Mouse (Mus musculus) adrenal gland, postnatal 25 days (tissue): ENCODE results near the gene Gpr15. TPM values are rescaled to one million over a fixed set of nuclear protein-coding genes. Genes with fewer than 3 reads are reported as not detected.

ENCODE experiments used
- DNase-seq: peaks from one replicate; pipeline ENCODE4 v3.0.0; 2021; ENCODE audit warnings: mixed read lengths
- total RNA-seq: library from RNA; stranded (reverse); gene quantifications from 2 replicates; pipeline ENCODE4 v1.2.3, GENCODE M21; 2021

Gpr15 gene
- total RNA-seq, 1 experiment from 2014 or later: not detected

- DNase-seq: no peak
Observed at GRCm38 (mm10) chr16:58701779-58702178, 17.1 kb downstream of the Gpr15 start.

GRCm38 (mm10) chr16:58700816-58701424, 17.9 kb downstream of the Gpr15 start:
- no peak for DNase-seq

GRCm38 (mm10) chr16:58700174-58700573, 18.7 kb downstream of the Gpr15 start:
- DNase-seq: no peak

GRCm38 (mm10) chr16:58697261-58697660, 21.6 kb downstream of the Gpr15 start:
- no peak for DNase-seq

- DNase-seq: no peak
Observed at GRCm38 (mm10) chr16:58696796-58697195, 22.1 kb downstream of the Gpr15 start.

- DNase-seq: no peak
Observed at GRCm38 (mm10) chr16:58694091-58694490, 24.8 kb downstream of the Gpr15 start.

GRCm38 (mm10) chr16:58690322-58690732, 28.5 kb downstream of the Gpr15 start:
- no peak for DNase-seq

GRCm38 (mm10) chr16:58689555-58690169, 29.2 kb downstream of the Gpr15 start:
- DNase-seq: no peak

GRCm38 (mm10) chr16:58688534-58688933, 30.3 kb downstream of the Gpr15 start:
- DNase-seq: no peak

- DNase-seq: no peak
Observed at GRCm38 (mm10) chr16:58685548-58686537, 33.0 kb downstream of the Gpr15 start.

GRCm38 (mm10) chr16:58684537-58684936, 34.3 kb downstream of the Gpr15 start:
- no peak for DNase-seq

GRCm38 (mm10) chr16:58683911-58684310, 35.0 kb downstream of the Gpr15 start:
- no peak for DNase-seq

- DNase-seq: no peak
Observed at GRCm38 (mm10) chr16:58682870-58683269, 36.0 kb downstream of the Gpr15 start.

- no peak for DNase-seq
Observed at GRCm38 (mm10) chr16:58682046-58682445, 36.8 kb downstream of the Gpr15 start.

GRCm38 (mm10) chr16:58678660-58679059, 40.2 kb downstream of the Gpr15 start:
- DNase-seq: no peak

- DNase-seq: no peak
Observed at GRCm38 (mm10) chr16:58677491-58677890, 41.4 kb downstream of the Gpr15 start.

- no peak for DNase-seq
Observed at GRCm38 (mm10) chr16:58676633-58677032, 42.2 kb downstream of the Gpr15 start.

- DNase-seq: no peak
Observed at GRCm38 (mm10) chr16:58676156-58676555, 42.7 kb downstream of the Gpr15 start.

GRCm38 (mm10) chr16:58675256-58675655, 43.6 kb downstream of the Gpr15 start:
- no peak for DNase-seq

- no peak for DNase-seq
Observed at GRCm38 (mm10) chr16:58673811-58674410, 45.0 kb downstream of the Gpr15 start.

GRCm38 (mm10) chr16:58672396-58672795, 46.5 kb downstream of the Gpr15 start:
- DNase-seq: no peak

GRCm38 (mm10) chr16:58671212-58671985, 47.5 kb downstream of the Gpr15 start:
- no peak for DNase-seq
